Mouse (Mus musculus) liver, embryonic 14.5 days (tissue): ENCODE measurements around the gene Klhl3.

ENCODE experiments used
- CTCF ChIP-seq: IDR thresholded peaks from 2 replicates; pipeline ENCODE4 v1.5.1; 2016; ENCODE audit warnings: antibody characterized with exemption, low read depth, control low read depth
- EP300 ChIP-seq: IDR thresholded peaks from 2 replicates; pipeline ENCODE4 v1.6.1; 2016; ENCODE audit warnings: antibody characterized with exemption, low read depth

DNA sequence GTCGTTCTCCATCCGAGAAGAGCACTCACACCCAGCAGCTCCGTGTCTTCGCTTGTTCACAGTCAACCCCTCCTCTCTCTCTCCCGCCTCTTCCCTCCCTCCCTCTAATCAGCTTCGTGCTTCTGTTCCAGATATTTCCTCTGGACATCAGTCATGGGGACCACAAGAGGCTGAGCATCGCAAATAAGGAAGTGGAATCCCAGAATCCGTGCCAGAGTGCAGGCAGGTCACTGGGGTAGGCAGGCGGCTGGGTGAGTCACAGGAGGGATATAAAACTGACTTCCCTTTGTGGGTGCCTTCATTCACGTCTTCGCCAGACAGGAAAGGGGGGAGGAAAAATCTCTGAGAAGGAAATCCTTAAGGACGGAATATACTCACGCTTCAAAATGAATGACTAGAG is 1.8 kb upstream of the Klhl3 start:
- TF ChIP-seq CTCF (no peak), EP300 (no peak)
